Mouse (Mus musculus) testis, adult 2 months (tissue): ENCODE results near the gene Gm26602. TPM values are rescaled to one million over a fixed set of nuclear protein-coding genes. Genes with fewer than 3 reads are reported as not detected.
"Not testable (repeated sequence)": the region's sequence is repeated elsewhere in the genome, so short reads cannot be mapped to it uniquely, and the experiment has no call there.

ENCODE experiments used
- H3K27ac ChIP-seq: fragments of 200-500 bp; 2 replicates; pipeline ENCODE4 v1.5.1; 2012; ENCODE audit warnings: low read depth, low read length; ENCODE audit not compliant: control insufficient read depth, insufficient read depth
- H3K27me3 ChIP-seq: fragments of 200-500 bp; 2 replicates; pipeline ENCODE4 v1.6.1; 2012; ENCODE audit warnings: mild to moderate bottlenecking, low read length, moderate library complexity; ENCODE audit not compliant: control insufficient read depth, insufficient read depth
- H3K36me3 ChIP-seq: fragments of 200-500 bp; 2 replicates; pipeline ENCODE4 v1.6.1; 2012; ENCODE audit warnings: mild to moderate bottlenecking, low read length; ENCODE audit not compliant: control insufficient read depth, insufficient read depth
- H3K4me1 ChIP-seq: fragments of 200-500 bp; 2 replicates; pipeline ENCODE4 v1.6.1; 2012; ENCODE audit warnings: low read length; ENCODE audit not compliant: control insufficient read depth, insufficient read depth
- H3K4me3 ChIP-seq: fragments of 200-500 bp; 2 replicates; pipeline ENCODE4 v1.5.1; 2012; ENCODE audit warnings: low read depth, mild to moderate bottlenecking, low read length, moderate library complexity, mixed read lengths; ENCODE audit not compliant: control insufficient read depth
- CTCF ChIP-seq: fragments of 200-500 bp; IDR thresholded peaks from 2 replicates; pipeline ENCODE4 v1.5.1; 2012; ENCODE audit warnings: low read depth, mild to moderate bottlenecking, inconsistent platforms, low read length, moderate library complexity; ENCODE audit not compliant: control insufficient read depth, insufficient read depth, insufficient replicate concordance
- POLR2A ChIP-seq: fragments of 200-500 bp; IDR thresholded peaks from 2 replicates; pipeline ENCODE4 v1.6.1; 2012; ENCODE audit warnings: low read depth, mild to moderate bottlenecking, inconsistent platforms, low read length, moderate library complexity; ENCODE audit not compliant: control insufficient read depth
- polyA plus RNA-seq: library from polyadenylated mRNA; depleted of rRNA; stranded (reverse); fragments of >200 nt; gene quantifications from 2 replicates; pipeline ENCODE4 v1.2.3, GENCODE M21; 2012

Gene Gm26602
- polyA plus RNA-seq, 1 experiment: not detected

GRCm38 (mm10) chr10:79949873-79950272 is 39.2 kb downstream of the Gm26602 start:
- no peak for TF ChIP-seq POLR2A
- TF ChIP-seq CTCF: no peak
- H3K27me3 ChIP-seq: no peaks in the 10 kb centered on the region
- no peaks in the 10 kb centered on the region for H3K36me3 ChIP-seq

GRCm38 (mm10) chr10:79950661-79951060 is 40.0 kb downstream of the Gm26602 start:
- H3K27me3 ChIP-seq: no peaks in the 10 kb centered on the region
- TF ChIP-seq CTCF (no peak), POLR2A (no peak)
- H3K4me3 ChIP-seq: no peak overlapping the region
- H3K36me3 ChIP-seq: no peaks in the 10 kb centered on the region
- no peak overlapping the region for H3K27ac ChIP-seq
- no peaks in the 10 kb centered on the region for H3K4me1 ChIP-seq

More at GRCm38 (mm10) chr10:79949873-79950272, 39.2 kb downstream of the Gm26602 start:
- H3K4me3 ChIP-seq: no peak overlapping the region
- no peak overlapping the region for H3K27ac ChIP-seq
- H3K4me1 ChIP-seq: no peaks in the 10 kb centered on the region

GRCm38 (mm10) chr10:79953946-79954345 is 43.3 kb downstream of the Gm26602 start:
- Histone ChIP-seq H3K27me3 (no peaks in the 10 kb centered on the region), H3K4me3 (no peak overlapping the region)
- 0 out of 2 replicates have a peak, but pooled peaks have one; percentile 14 for TF ChIP-seq CTCF
- no peak for TF ChIP-seq POLR2A

GRCm38 (mm10) chr10:79955691-79956090 is 45.0 kb downstream of the Gm26602 start:
- Histone ChIP-seq H3K27me3 (no peaks in the 10 kb centered on the region), H3K4me1 (peaks cover 2% of the 10 kb centered on the region), H3K27ac (no peak overlapping the region), H3K36me3 (no peaks in the 10 kb centered on the region), H3K4me3 (no peak overlapping the region)
- TF ChIP-seq CTCF (no peak), POLR2A (no peak)

More at GRCm38 (mm10) chr10:79953946-79954345, 43.3 kb downstream of the Gm26602 start:
- Histone ChIP-seq H3K4me1 (no peaks in the 10 kb centered on the region), H3K27ac (no peak overlapping the region), H3K36me3 (no peaks in the 10 kb centered on the region)

GRCm38 (mm10) chr10:79956643-79957154 is 46.0 kb downstream of the Gm26602 start:
- TF ChIP-seq CTCF (no peak), POLR2A (no peak)
- H3K27me3 ChIP-seq: no peaks in the 10 kb centered on the region
- H3K36me3 ChIP-seq: no peaks in the 10 kb centered on the region
- no peak overlapping the region for H3K4me3 ChIP-seq
- H3K27ac ChIP-seq: no peak overlapping the region
- peaks cover 4% of the 10 kb centered on the region for H3K4me1 ChIP-seq

- no peak overlapping the region for H3K27ac ChIP-seq
- TF ChIP-seq CTCF: peak; percentile 80; the same call in 1 of the 2 replicates
- TF ChIP-seq POLR2A: no peak
Observed at GRCm38 (mm10) chr10:79958140-79958816, 47.6 kb downstream of the Gm26602 start.

GRCm38 (mm10) chr10:79959412-79959811 is 48.8 kb downstream of the Gm26602 start:
- H3K27me3 ChIP-seq, H3K36me3 ChIP-seq, H3K27ac ChIP-seq, H3K4me3 ChIP-seq, H3K4me1 ChIP-seq: not testable (repeated sequence)

More at GRCm38 (mm10) chr10:79958140-79958816, 47.6 kb downstream of the Gm26602 start:
- Histone ChIP-seq H3K4me1 (peaks cover 4% of the 10 kb centered on the region), H3K36me3 (no peaks in the 10 kb centered on the region; the same call in 1 of the 2 replicates), H3K27me3 (no peaks in the 10 kb centered on the region), H3K4me3 (no peak overlapping the region)
